Mouse (Mus musculus): ENCODE data around the gene Wnt4. TPM values are rescaled to one million over a fixed set of nuclear protein-coding genes. Genes with fewer than 3 reads are reported as not detected.

Gene Wnt4
- polyA plus RNA-seq, 1 experiment from 2014 or later, result 1.2 TPM

DNA sequence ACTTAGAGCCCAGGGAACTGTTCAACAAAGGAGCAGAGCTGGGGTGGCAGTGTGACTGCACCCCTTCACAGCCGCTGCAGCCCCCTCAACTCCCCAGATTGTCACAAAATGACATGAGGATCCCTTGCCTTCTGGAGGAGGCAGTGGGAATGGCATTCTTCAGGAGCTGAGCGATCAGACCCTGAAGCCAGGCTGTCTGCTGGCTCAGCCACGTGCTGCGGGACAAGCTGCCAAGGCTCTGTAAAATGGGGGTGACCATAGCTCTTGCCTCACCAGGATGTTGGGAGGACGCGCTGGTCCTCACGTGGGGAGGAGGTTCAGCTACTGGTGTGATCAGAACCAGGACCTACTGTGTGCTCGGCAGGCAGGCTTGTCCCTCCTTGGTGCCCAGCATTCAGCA lies 17.7 kb downstream of the Wnt4 start:
- H3K4me2 ChIP-seq (ENCODE audit: low read length), result no peak overlapping the region
- no peak overlapping the region for H3K4me3 ChIP-seq (ENCODE audit: low read length)
- no peak overlapping the region for H3K27ac ChIP-seq (ENCODE audit: low read depth, low read length)
- 79% methylated on average over 8 of the region's 8 CpGs for WGBS
- no peaks in the 10 kb centered on the region for H3K27me3 ChIP-seq (replicated peaks; ENCODE audit: control insufficient read depth, insufficient read depth, low read length)
- no peaks in the 10 kb centered on the region for H3K36me3 ChIP-seq (ENCODE audit: control insufficient read depth, insufficient read depth, low read length)
- no peaks in the 10 kb centered on the region for H3K4me1 ChIP-seq (ENCODE audit: control insufficient read depth, insufficient read depth, low read depth, low read length)
- no peak for ATAC-seq
- H3K9me3 ChIP-seq (ENCODE audit: control insufficient read depth, low read length), result no peaks in the 10 kb centered on the region
- no peak overlapping the region; the same call in 1 of the 2 replicates for H3K9ac ChIP-seq (ENCODE audit: low read depth, low read length)

- no peaks in the 10 kb centered on the region for H3K9me3 ChIP-seq (ENCODE audit: control insufficient read depth, low read length)
- H3K27ac ChIP-seq (ENCODE audit: low read depth, low read length), result no peak overlapping the region
- no peak for ATAC-seq
- H3K27me3 ChIP-seq (replicated peaks; ENCODE audit: control insufficient read depth, insufficient read depth, low read length), result no peaks in the 10 kb centered on the region
- WGBS, result 91% methylated on average over 4 of the region's 4 CpGs
- no peak overlapping the region for H3K9ac ChIP-seq (ENCODE audit: low read depth, low read length)
- H3K4me3 ChIP-seq (ENCODE audit: low read length), result no peak overlapping the region
- no peaks in the 10 kb centered on the region for H3K36me3 ChIP-seq (ENCODE audit: control insufficient read depth, insufficient read depth, low read length)
- no peak overlapping the region for H3K4me2 ChIP-seq (ENCODE audit: low read length)
- H3K4me1 ChIP-seq (ENCODE audit: control insufficient read depth, insufficient read depth, low read depth, low read length), result peaks cover 5% of the 10 kb centered on the region; the same call in 1 of the 2 replicates
Observed at GRCm38 (mm10) chr4:137297611-137298010, 20.3 kb downstream of the Wnt4 start.

GRCm38 (mm10) chr4:137298406-137298805 lies 21.1 kb downstream of the Wnt4 start:
- 69% methylated on average over 8 of the region's 8 CpGs for WGBS
- Histone ChIP-seq H3K4me2 (ENCODE audit: low read length) (no peak overlapping the region), H3K9ac (ENCODE audit: low read depth, low read length) (no peak overlapping the region), H3K9me3 (ENCODE audit: control insufficient read depth, low read length) (no peaks in the 10 kb centered on the region), H3K27ac (ENCODE audit: low read depth, low read length) (no peak overlapping the region), H3K4me3 (ENCODE audit: low read length) (no peak overlapping the region), H3K36me3 (ENCODE audit: control insufficient read depth, insufficient read depth, low read length) (no peaks in the 10 kb centered on the region), H3K27me3 (replicated peaks; ENCODE audit: control insufficient read depth, insufficient read depth, low read length) (no peaks in the 10 kb centered on the region), H3K4me1 (ENCODE audit: control insufficient read depth, insufficient read depth, low read depth, low read length) (peaks cover 5% of the 10 kb centered on the region; the same call in 1 of the 2 replicates)
- ATAC-seq, result no peak

DNA sequence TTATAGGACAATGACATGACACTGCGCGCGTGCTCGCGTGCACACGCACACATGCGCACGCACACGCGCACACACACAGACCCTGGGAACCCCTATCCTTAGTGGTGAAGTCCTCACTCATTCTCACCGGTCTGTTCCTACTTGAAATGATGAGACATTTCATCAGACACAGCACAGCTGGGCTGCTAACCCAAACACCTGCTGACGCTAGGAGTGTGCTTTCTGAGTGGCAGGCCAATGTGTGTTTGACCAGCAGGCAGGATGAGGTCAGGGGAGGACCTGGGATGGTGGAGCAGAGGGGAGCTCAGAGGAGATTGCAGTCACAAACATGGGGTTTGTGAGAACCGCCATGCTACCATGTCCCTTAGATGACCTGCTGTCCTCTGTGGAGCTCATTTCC lies 22.9 kb downstream of the Wnt4 start:
- 94% methylated on average over 13 of the region's 13 CpGs for WGBS

GRCm38 (mm10) chr4:137301635-137302034 lies 24.3 kb downstream of the Wnt4 start:
- no peaks in the 10 kb centered on the region for H3K27me3 ChIP-seq (replicated peaks; ENCODE audit: control insufficient read depth, insufficient read depth, low read length)
- peaks cover 5% of the 10 kb centered on the region; the same call in 1 of the 2 replicates for H3K4me1 ChIP-seq (ENCODE audit: control insufficient read depth, insufficient read depth, low read depth, low read length)
- H3K9me3 ChIP-seq (ENCODE audit: control insufficient read depth, low read length), result no peaks in the 10 kb centered on the region
- no peak overlapping the region for H3K4me2 ChIP-seq (ENCODE audit: low read length)
- no peak overlapping the region for H3K9ac ChIP-seq (ENCODE audit: low read depth, low read length)
- H3K27ac ChIP-seq (ENCODE audit: low read depth, low read length), result no peak overlapping the region
- no peaks in the 10 kb centered on the region for H3K36me3 ChIP-seq (ENCODE audit: control insufficient read depth, insufficient read depth, low read length)
- ATAC-seq, result peak; percentile 66
- WGBS, result 53% methylated on average over 15 of the region's 16 CpGs
- H3K4me3 ChIP-seq (ENCODE audit: low read length), result no peak overlapping the region

More for the DNA sequence above, 22.9 kb downstream of the Wnt4 start:
- H3K4me3 ChIP-seq (ENCODE audit: low read length), result no peak overlapping the region
- no peak overlapping the region for H3K4me2 ChIP-seq (ENCODE audit: low read length)
- H3K9me3 ChIP-seq (ENCODE audit: control insufficient read depth, low read length), result no peaks in the 10 kb centered on the region
- no peak for ATAC-seq
- H3K4me1 ChIP-seq (ENCODE audit: control insufficient read depth, insufficient read depth, low read depth, low read length), result peaks cover 5% of the 10 kb centered on the region; the same call in 1 of the 2 replicates
- no peak overlapping the region for H3K27ac ChIP-seq (ENCODE audit: low read depth, low read length)
- H3K36me3 ChIP-seq (ENCODE audit: control insufficient read depth, insufficient read depth, low read length), result no peaks in the 10 kb centered on the region
- H3K9ac ChIP-seq (ENCODE audit: low read depth, low read length), result no peak overlapping the region
- H3K27me3 ChIP-seq (replicated peaks; ENCODE audit: control insufficient read depth, insufficient read depth, low read length), result no peaks in the 10 kb centered on the region

GRCm38 (mm10) chr4:137304106-137304505 lies 26.8 kb downstream of the Wnt4 start:
- ATAC-seq, result no peak
- peaks cover 5% of the 10 kb centered on the region; the same call in 1 of the 2 replicates for H3K4me1 ChIP-seq (ENCODE audit: control insufficient read depth, insufficient read depth, low read depth, low read length)
- H3K9ac ChIP-seq (ENCODE audit: low read depth, low read length), result no peak overlapping the region
- no peaks in the 10 kb centered on the region for H3K27me3 ChIP-seq (replicated peaks; ENCODE audit: control insufficient read depth, insufficient read depth, low read length)
- H3K4me3 ChIP-seq (ENCODE audit: low read length), result no peak overlapping the region
- no peaks in the 10 kb centered on the region for H3K36me3 ChIP-seq (ENCODE audit: control insufficient read depth, insufficient read depth, low read length)
- 93% methylated on average over 7 of the region's 7 CpGs for WGBS
- no peak overlapping the region for H3K27ac ChIP-seq (ENCODE audit: low read depth, low read length)
- H3K9me3 ChIP-seq (ENCODE audit: control insufficient read depth, low read length), result no peaks in the 10 kb centered on the region
- no peak overlapping the region for H3K4me2 ChIP-seq (ENCODE audit: low read length)

GRCm38 (mm10) chr4:137305066-137305465 lies 27.8 kb downstream of the Wnt4 start:
- Histone ChIP-seq H3K9me3 (ENCODE audit: control insufficient read depth, low read length) (no peaks in the 10 kb centered on the region), H3K27ac (ENCODE audit: low read depth, low read length) (no peak overlapping the region), H3K36me3 (ENCODE audit: control insufficient read depth, insufficient read depth, low read length) (no peaks in the 10 kb centered on the region), H3K4me3 (ENCODE audit: low read length) (no peak overlapping the region), H3K4me2 (ENCODE audit: low read length) (no peak overlapping the region), H3K4me1 (ENCODE audit: control insufficient read depth, insufficient read depth, low read depth, low read length) (peaks cover 5% of the 10 kb centered on the region; the same call in 1 of the 2 replicates), H3K9ac (ENCODE audit: low read depth, low read length) (no peak overlapping the region), H3K27me3 (replicated peaks; ENCODE audit: control insufficient read depth, insufficient read depth, low read length) (no peaks in the 10 kb centered on the region)
- no peak for ATAC-seq
- WGBS, result 84% methylated on average over 7 of the region's 7 CpGs

- Histone ChIP-seq H3K9me3 (ENCODE audit: control insufficient read depth, low read length) (no peaks in the 10 kb centered on the region), H3K4me3 (ENCODE audit: low read length) (no peak overlapping the region), H3K27me3 (replicated peaks; ENCODE audit: control insufficient read depth, insufficient read depth, low read length) (no peaks in the 10 kb centered on the region), H3K36me3 (ENCODE audit: control insufficient read depth, insufficient read depth, low read length) (no peaks in the 10 kb centered on the region), H3K4me1 (ENCODE audit: control insufficient read depth, insufficient read depth, low read depth, low read length) (peaks cover 5% of the 10 kb centered on the region; the same call in 1 of the 2 replicates), H3K27ac (ENCODE audit: low read depth, low read length) (no peak overlapping the region; the same call in 1 of the 2 replicates), H3K4me2 (ENCODE audit: low read length) (no peak overlapping the region), H3K9ac (ENCODE audit: low read depth, low read length) (peak overlapping the region; percentile 19; the same call in 1 of the 2 replicates)
- no peak for ATAC-seq
- WGBS, result 46% methylated on average over 13 of the region's 13 CpGs
Observed at GRCm38 (mm10) chr4:137305831-137306576, 28.7 kb downstream of the Wnt4 start.

DNA sequence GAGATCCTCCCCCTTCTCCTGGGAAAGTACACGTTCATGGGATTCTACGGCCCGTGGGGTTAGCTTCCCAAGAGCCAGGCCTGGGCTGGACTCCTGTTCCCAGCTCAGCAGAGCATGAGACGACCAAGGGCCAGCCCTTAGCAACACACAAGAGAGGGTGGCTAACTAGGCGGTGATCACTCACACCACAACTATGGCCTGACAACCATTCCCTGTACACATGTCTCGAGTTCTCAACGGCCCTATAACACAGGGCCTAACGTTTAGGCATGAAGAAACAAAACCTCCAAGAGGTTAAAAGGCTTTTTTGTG lies 29.2 kb downstream of the Wnt4 start:
- H3K9me3 ChIP-seq (ENCODE audit: control insufficient read depth, low read length), result no peaks in the 10 kb centered on the region
- H3K27me3 ChIP-seq (replicated peaks; ENCODE audit: control insufficient read depth, insufficient read depth, low read length), result no peaks in the 10 kb centered on the region
- WGBS, result 39% methylated on average over 8 of the region's 8 CpGs
- no peak overlapping the region for H3K4me2 ChIP-seq (ENCODE audit: low read length)
- no peak for ATAC-seq
- no peak overlapping the region for H3K27ac ChIP-seq (ENCODE audit: low read depth, low read length)
- H3K4me3 ChIP-seq (ENCODE audit: low read length), result no peak overlapping the region
- H3K4me1 ChIP-seq (ENCODE audit: control insufficient read depth, insufficient read depth, low read depth, low read length), result peaks cover 4% of the 10 kb centered on the region; the same call in 1 of the 2 replicates
- H3K9ac ChIP-seq (ENCODE audit: low read depth, low read length), result peak overlapping the region; percentile 19; the same call in 1 of the 2 replicates
- no peaks in the 10 kb centered on the region for H3K36me3 ChIP-seq (ENCODE audit: control insufficient read depth, insufficient read depth, low read length)
